Mouse (Mus musculus): ENCODE results near the gene Slc7a8. TPM values are rescaled to one million over a fixed set of nuclear protein-coding genes. Genes with fewer than 3 reads are reported as not detected.

The Slc7a8 gene
- 0.13 and 0.37 TPM in 2 replicates for total RNA-seq (2014; fragmentation: Nextera tagmentation)
- total RNA-seq (2017), result 0.34 TPM in 1 of 2 replicates, not detected in the other

GRCm38 (mm10) chr14:54781610-54782365 lies at the start of gene Slc7a8:
TSS of gene Slc7a8 (minus strand) at chr14:54781946.
- peak; percentile 75 for ATAC-seq (replicated peaks; ENCODE audit: low FRiP score, low TSS enrichment, poor library complexity, severe bottlenecking)

GRCm38 (mm10) chr14:54823716-54824115 lies 42.0 kb upstream of the Slc7a8 start:
- ATAC-seq (replicated peaks; ENCODE audit: low FRiP score, low TSS enrichment, poor library complexity, severe bottlenecking), result no peak

DNA sequence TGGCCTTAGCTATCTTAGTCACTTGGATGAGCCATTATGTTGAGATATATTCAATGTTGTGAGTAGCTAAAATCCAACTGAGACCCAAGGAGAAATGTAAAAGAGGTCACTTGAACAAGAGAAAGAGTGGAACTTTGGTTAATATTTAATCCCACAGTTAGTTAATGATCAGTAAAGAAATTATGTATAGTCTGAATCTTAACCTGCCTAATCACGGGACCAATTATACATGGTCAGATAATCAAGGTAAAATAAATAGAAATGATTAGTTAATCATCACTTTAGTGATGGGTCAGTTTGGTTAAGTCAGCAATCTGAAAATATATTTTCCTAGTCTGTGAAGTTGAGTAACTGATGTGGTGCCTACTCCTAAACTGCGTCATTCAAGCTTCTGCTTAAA lies 40.6 kb upstream of the Slc7a8 start:
- ATAC-seq (replicated peaks; ENCODE audit: low FRiP score, low TSS enrichment, poor library complexity, severe bottlenecking), result no peak

- ATAC-seq (replicated peaks; ENCODE audit: low FRiP score, low TSS enrichment, poor library complexity, severe bottlenecking), result peak; percentile 79
Measured at GRCm38 (mm10) chr14:54817791-54818190, 36.0 kb upstream of the Slc7a8 start.

DNA sequence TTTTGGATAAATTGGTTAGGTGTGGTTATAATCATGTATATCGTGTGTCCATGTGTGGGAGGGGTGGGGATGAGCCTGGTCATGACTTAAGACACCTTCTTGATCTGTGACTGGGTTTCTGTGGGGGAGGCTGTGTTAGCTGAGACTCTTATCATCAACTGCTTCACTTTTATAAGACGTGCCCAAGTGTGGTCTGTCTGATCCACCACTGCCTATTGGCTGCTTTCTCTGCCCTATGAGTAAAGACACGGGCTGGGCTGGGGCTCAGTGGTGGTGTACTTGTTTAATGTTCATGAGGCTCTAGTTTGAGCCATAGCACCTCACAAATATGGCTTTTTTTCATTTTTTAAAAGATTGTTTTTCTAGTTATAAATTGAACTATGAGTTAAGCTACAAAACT lies 34.0 kb upstream of the Slc7a8 start:
- peak; percentile 65; the same call in 1 of the 2 replicates for ATAC-seq (replicated peaks; ENCODE audit: low FRiP score, low TSS enrichment, poor library complexity, severe bottlenecking)

- ATAC-seq (replicated peaks; ENCODE audit: low FRiP score, low TSS enrichment, poor library complexity, severe bottlenecking), result no peak
Measured at GRCm38 (mm10) chr14:54813991-54814390, 32.2 kb upstream of the Slc7a8 start, which contains the start of gene Rnf212b. TSS of gene Rnf212b (plus strand) at chr14:54814141.

GRCm38 (mm10) chr14:54809668-54810033 lies 27.9 kb upstream of the Slc7a8 start:
- 0 out of 2 replicates have a peak, but pooled peaks have one; percentile 26 for ATAC-seq (replicated peaks; ENCODE audit: low FRiP score, low TSS enrichment, poor library complexity, severe bottlenecking)

DNA sequence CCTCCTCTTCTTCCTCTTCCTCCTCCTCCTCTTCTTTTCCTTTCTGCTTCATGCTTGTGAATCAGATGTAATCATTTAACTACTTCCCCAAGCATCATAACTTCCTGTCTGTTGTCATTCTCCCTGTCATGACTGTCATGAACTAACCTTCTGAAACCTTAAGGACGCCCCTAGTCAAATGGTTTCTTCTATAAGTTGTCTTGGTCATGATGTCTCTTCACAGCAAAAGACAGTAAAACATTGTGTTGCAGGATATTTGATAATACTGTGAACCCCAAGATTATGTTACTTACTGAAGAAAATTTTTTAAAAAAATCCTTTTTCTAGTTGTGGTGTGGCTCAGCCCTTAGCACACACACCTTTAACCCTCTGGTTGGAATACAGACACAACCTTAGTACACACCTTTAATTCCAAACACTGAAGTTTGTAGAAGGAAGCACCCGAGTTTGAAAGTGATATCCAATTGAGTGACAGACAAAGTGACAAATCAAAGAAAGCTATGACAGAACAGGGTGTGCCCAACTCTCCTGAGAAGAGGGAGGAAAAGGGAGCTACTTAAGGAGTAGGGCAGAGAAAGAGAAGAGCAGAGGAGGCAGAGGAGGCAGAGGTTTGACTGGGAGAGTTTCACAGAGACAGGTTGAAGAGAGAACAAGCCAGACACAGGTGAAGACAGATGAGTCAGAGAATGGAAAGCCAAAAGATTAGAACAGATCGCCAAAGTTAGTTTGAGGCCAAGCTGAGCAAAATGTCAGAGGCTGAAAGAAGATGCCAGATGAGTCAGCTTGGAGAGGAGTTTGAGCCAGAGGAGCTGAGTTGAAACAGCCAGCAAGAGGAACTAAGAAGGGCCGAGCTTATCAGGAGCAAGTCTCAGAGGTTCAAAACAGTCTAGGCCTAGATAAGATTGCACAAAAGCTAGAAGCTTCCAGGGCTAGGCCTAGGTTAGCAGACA lies 27.2 kb upstream of the Slc7a8 start:
- ATAC-seq (replicated peaks; ENCODE audit: low FRiP score, low TSS enrichment, poor library complexity, severe bottlenecking), result peak; percentile 47; the same call in 1 of the 2 replicates

DNA sequence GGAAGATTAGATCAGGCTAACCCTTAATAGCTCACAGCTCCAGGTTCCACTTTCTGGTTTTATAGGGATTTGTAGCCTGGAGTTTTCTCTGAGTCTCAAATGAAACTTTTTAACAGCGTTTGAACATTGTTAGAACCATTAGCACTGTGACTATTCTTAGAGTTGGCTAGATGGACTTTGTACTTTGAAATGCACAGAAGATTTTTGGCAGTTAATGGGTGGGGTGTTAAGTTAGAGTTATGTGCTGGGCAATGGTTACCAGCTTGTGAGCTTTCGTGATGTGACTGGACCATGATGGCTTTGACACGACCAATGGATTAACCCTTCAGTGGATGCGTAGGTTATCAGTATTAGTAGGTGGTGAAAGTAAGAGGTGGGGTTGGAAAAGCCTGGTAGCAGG lies 24.4 kb upstream of the Slc7a8 start:
- no peak for ATAC-seq (replicated peaks; ENCODE audit: low FRiP score, low TSS enrichment, poor library complexity, severe bottlenecking)

DNA sequence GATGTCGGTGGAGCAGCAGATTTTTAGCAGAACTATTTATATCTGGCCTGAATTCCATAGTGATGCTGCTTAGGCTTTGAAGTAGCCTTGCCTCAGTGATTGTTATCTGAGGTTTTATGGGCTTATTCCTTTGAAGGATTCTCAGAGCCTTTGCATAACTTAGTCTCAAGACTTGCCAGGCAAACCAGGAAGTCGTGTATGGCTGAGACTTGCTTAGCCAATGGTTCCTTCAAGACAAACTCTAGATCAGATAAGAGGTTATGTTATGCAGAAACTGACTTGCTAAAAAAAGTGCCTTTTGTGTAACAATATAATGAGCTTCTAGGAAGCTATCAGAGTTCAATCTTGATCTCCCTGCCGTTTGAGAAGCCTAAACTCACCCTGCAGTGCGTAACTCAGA lies 20.7 kb upstream of the Slc7a8 start:
- ATAC-seq (replicated peaks; ENCODE audit: low FRiP score, low TSS enrichment, poor library complexity, severe bottlenecking), result no peak

GRCm38 (mm10) chr14:54799686-54800085 lies 17.9 kb upstream of the Slc7a8 start:
- no peak for ATAC-seq (replicated peaks; ENCODE audit: low FRiP score, low TSS enrichment, poor library complexity, severe bottlenecking)

DNA sequence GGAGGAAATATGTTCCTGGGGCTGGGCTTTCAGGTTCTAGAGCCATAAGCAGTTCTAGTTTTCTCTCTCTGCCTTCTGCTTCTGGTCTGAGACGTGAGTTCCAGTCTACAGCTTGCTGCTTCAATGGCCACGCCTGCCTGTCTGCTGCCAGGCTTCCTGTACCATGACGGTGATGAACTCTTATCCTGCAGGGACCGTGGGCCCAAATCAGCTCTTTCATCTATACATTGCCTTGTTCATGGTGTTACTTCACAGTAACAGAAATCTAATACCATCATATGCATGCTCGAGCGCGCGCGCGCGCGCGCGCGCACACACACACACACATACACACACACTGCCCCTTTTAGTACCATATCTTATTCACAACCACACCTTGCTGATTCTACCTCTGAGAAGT lies 15.0 kb upstream of the Slc7a8 start:
- no peak for ATAC-seq (replicated peaks; ENCODE audit: low FRiP score, low TSS enrichment, poor library complexity, severe bottlenecking)

GRCm38 (mm10) chr14:54795901-54796300 lies 14.2 kb upstream of the Slc7a8 start:
- ATAC-seq (replicated peaks; ENCODE audit: low FRiP score, low TSS enrichment, poor library complexity, severe bottlenecking), result no peak

- ATAC-seq (replicated peaks; ENCODE audit: low FRiP score, low TSS enrichment, poor library complexity, severe bottlenecking), result no peak
Measured at GRCm38 (mm10) chr14:54793894-54794830, 12.4 kb upstream of the Slc7a8 start.

DNA sequence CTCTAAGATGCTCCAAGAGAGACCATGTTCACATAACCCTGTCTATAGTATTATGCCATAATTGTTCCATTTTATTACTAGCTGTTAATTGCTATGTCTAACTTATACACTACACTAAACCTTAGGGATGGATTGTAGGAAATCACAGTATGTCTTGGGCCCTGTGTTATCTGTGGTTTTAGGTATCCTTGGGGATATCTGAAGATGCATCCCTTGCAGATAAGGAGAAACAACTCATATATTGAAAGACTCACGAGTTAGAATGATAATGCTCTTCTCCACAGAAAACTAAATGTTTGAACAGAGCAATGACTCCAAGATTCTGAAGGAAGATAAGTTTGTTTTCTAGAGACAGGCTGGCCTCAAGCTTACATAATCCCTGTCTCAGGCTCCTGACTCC lies 11.6 kb upstream of the Slc7a8 start:
- ATAC-seq (replicated peaks; ENCODE audit: low FRiP score, low TSS enrichment, poor library complexity, severe bottlenecking), result no peak

- ATAC-seq (replicated peaks; ENCODE audit: low FRiP score, low TSS enrichment, poor library complexity, severe bottlenecking), result no peak
Measured at GRCm38 (mm10) chr14:54792166-54792565, 10.4 kb upstream of the Slc7a8 start.

GRCm38 (mm10) chr14:54788231-54788630 lies 6.5 kb upstream of the Slc7a8 start:
- ATAC-seq (replicated peaks; ENCODE audit: low FRiP score, low TSS enrichment, poor library complexity, severe bottlenecking), result peak; percentile 92

- no peak for ATAC-seq (replicated peaks; ENCODE audit: low FRiP score, low TSS enrichment, poor library complexity, severe bottlenecking)
Measured at GRCm38 (mm10) chr14:54787226-54787625, 5.5 kb upstream of the Slc7a8 start.

DNA sequence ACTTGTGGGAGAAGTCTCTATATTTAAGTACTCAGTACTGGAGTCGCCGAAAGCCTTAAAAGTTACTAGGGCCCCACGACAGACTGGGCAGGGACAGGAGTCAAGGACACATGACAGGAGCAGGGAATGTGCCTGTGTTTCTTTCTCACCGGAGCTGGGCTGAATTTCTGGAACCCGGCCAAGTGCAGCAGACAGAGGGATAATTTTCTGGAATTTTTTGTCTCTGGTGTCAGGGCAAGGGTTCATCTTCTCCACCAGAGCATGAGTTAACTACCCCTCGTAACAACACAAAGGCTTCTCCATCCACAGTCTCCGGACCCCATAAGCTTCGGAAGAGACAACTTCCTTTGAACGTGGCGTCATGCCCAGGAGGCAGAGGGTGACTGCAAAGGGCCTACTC lies 4.7 kb upstream of the Slc7a8 start:
- ATAC-seq (replicated peaks; ENCODE audit: low FRiP score, low TSS enrichment, poor library complexity, severe bottlenecking), result no peak

All from megakaryocyte-erythroid progenitor cell, adult 5-6 weeks (primary cell).